Mouse (Mus musculus): Measurements from ENCODE around the gene Akr1c19. TPM values are rescaled to one million over a fixed set of nuclear protein-coding genes. Genes with fewer than 3 reads are reported as not detected.
"Not testable (repeated sequence)": the region's sequence is repeated elsewhere in the genome, so short reads cannot be mapped to it uniquely, and the experiment has no call there.

The Akr1c19 gene
- total RNA-seq, 2 experiments from 2014 or later, result 0.28 TPM; not detected in 1

- DNase-seq (ENCODE audit: low spot score in 2 of 2), result no peak
Measured at GRCm38 (mm10) chr13:4265047-4265446, 36.5 kb downstream of the Akr1c19 start.

- DNase-seq (ENCODE audit: low spot score in 2 of 2), result not testable (repeated sequence)
Measured at GRCm38 (mm10) chr13:4265455-4265854, 37.0 kb downstream of the Akr1c19 start.

GRCm38 (mm10) chr13:4270860-4271259 is 42.4 kb downstream of the Akr1c19 start:
- DNase-seq (ENCODE audit: low spot score in 2 of 2), result no peak

- DNase-seq (ENCODE audit: low spot score in 2 of 2), result no peak
Measured at GRCm38 (mm10) chr13:4277526-4277925, 49.0 kb downstream of the Akr1c19 start.

GRCm38 (mm10) chr13:4279284-4279683 is 50.8 kb downstream of the Akr1c19 start, which contains the start of gene Akr1c12:
Gene Akr1c12, minus strand, starts transcription at chr13:4279433.
- no peak for DNase-seq (ENCODE audit: low spot score in 2 of 2)

GRCm38 (mm10) chr13:4281471-4282412 is 53.2 kb downstream of the Akr1c19 start:
- peak; percentile 38 to 57 for DNase-seq (ENCODE audit: low spot score in 2 of 2)

- no peak for DNase-seq (ENCODE audit: low spot score in 2 of 2)
Measured at GRCm38 (mm10) chr13:4296991-4297390, 68.5 kb downstream of the Akr1c19 start.

Other genes starting within 250 kb of the Akr1c19 start
- 1 to 10 TPM; 1.0 to 1.5 TPM for gene Akr1c14, start 179.7 kb upstream of the Akr1c19 start, total RNA-seq (2021)
- gene Akr1c18, start 78.0 kb upstream of the Akr1c19 start, total RNA-seq (2021), result 1 to 10 TPM in 1 of 2 experiments, under 1 TPM in 1; 0.91 to 1.9 TPM
- 1 to 10 TPM in 1 of 2 experiments, under 1 TPM in 1; 0.70 to 1.5 TPM for gene Akr1c13, start 37.5 kb upstream of the Akr1c19 start, total RNA-seq (2021)
- gene Akr1c12, start 50.7 kb downstream of the Akr1c19 start, total RNA-seq (2021), result not detected
- not detected for gene Akr1c6, start 205.6 kb downstream of the Akr1c19 start, total RNA-seq (2021)

All from left cerebral cortex, adult 18-20 months (tissue).